Mouse (Mus musculus): ENCODE data around the gene Sapcd1. TPM values are rescaled to one million over a fixed set of nuclear protein-coding genes. Genes with fewer than 3 reads are reported as not detected.
A peak's percentile ranks its signal among the peaks of the same experiment; 100 is the strongest.

Sapcd1 gene
- polyA plus RNA-seq, 1 experiment from 2014 or later: 1.4 TPM

- Histone ChIP-seq H3K4me1 (peaks cover 35% of the 10 kb centered on the region), H3K36me3 (peaks cover 21% of the 10 kb centered on the region), H3K27ac (peak overlapping the region; percentile 71), H3K4me3 (peak overlapping the region; percentile 30), H3K9me3 (replicated peaks) (no peaks in the 10 kb centered on the region), H3K27me3 (ENCODE audit: low read depth, poor library complexity, severe bottlenecking) (no peaks in the 10 kb centered on the region)
- WGBS: 19% methylated on average over 17 of the region's 17 CpGs
- peak; percentile 95 for DNase-seq (ENCODE audit: low spot score)
These were observed 6.5 kb downstream of the Sapcd1 start for GRCm38 (mm10) chr17:35021163-35021808.

- DNase-seq (ENCODE audit: low spot score): peak; percentile 28
- H3K4me1 ChIP-seq: peaks cover 32% of the 10 kb centered on the region
- H3K27ac ChIP-seq: no peak overlapping the region
- H3K4me3 ChIP-seq: no peak overlapping the region
- no peaks in the 10 kb centered on the region for H3K9me3 ChIP-seq (replicated peaks)
- H3K36me3 ChIP-seq: peaks cover 29% of the 10 kb centered on the region
- no peaks in the 10 kb centered on the region for H3K27me3 ChIP-seq (ENCODE audit: low read depth, poor library complexity, severe bottlenecking)
- 87% methylated on average over 8 of the region's 8 CpGs for WGBS
These were observed 7.3 kb downstream of the Sapcd1 start for GRCm38 (mm10) chr17:35020551-35020950.

GRCm38 (mm10) chr17:35019894-35020293 is 7.9 kb downstream of the Sapcd1 start:
- Histone ChIP-seq H3K36me3 (peaks cover 35% of the 10 kb centered on the region), H3K9me3 (replicated peaks) (no peaks in the 10 kb centered on the region), H3K27me3 (ENCODE audit: low read depth, poor library complexity, severe bottlenecking) (no peaks in the 10 kb centered on the region), H3K4me1 (peaks cover 30% of the 10 kb centered on the region), H3K4me3 (no peak overlapping the region), H3K27ac (no peak overlapping the region)
- WGBS: 78% methylated on average over 11 of the region's 11 CpGs
- peak; percentile 30 for DNase-seq (ENCODE audit: low spot score)

GRCm38 (mm10) chr17:35018171-35018570 is 9.6 kb downstream of the Sapcd1 start:
- Histone ChIP-seq H3K9me3 (replicated peaks) (no peaks in the 10 kb centered on the region), H3K4me3 (no peak overlapping the region), H3K4me1 (peaks cover 12% of the 10 kb centered on the region), H3K36me3 (peaks cover 52% of the 10 kb centered on the region), H3K27ac (no peak overlapping the region; the same call in 1 of the 2 replicates), H3K27me3 (ENCODE audit: low read depth, poor library complexity, severe bottlenecking) (no peaks in the 10 kb centered on the region)
- 85% methylated on average over 3 of the region's 3 CpGs for WGBS
- no peak for DNase-seq (ENCODE audit: low spot score)

- Histone ChIP-seq H3K27ac (no peak overlapping the region), H3K4me1 (peaks cover 12% of the 10 kb centered on the region), H3K36me3 (peaks cover 57% of the 10 kb centered on the region), H3K27me3 (ENCODE audit: low read depth, poor library complexity, severe bottlenecking) (no peaks in the 10 kb centered on the region), H3K4me3 (no peak overlapping the region), H3K9me3 (replicated peaks) (no peaks in the 10 kb centered on the region)
- WGBS: 74% methylated on average over 14 of the region's 14 CpGs
- peak; percentile 28 for DNase-seq (ENCODE audit: low spot score)
These were observed 10.1 kb downstream of the Sapcd1 start for GRCm38 (mm10) chr17:35017706-35018030.

GRCm38 (mm10) chr17:35016791-35017705 is 10.8 kb downstream of the Sapcd1 start:
- DNase-seq (ENCODE audit: low spot score): peak; percentile 33
- Histone ChIP-seq H3K36me3 (peaks cover 64% of the 10 kb centered on the region), H3K4me1 (peaks cover 10% of the 10 kb centered on the region), H3K27me3 (ENCODE audit: low read depth, poor library complexity, severe bottlenecking) (no peaks in the 10 kb centered on the region), H3K27ac (no peak overlapping the region), H3K9me3 (replicated peaks) (no peaks in the 10 kb centered on the region), H3K4me3 (no peak overlapping the region)
- WGBS: 80% methylated on average over 10 of the region's 10 CpGs

GRCm38 (mm10) chr17:35016376-35016775 is 11.4 kb downstream of the Sapcd1 start, which contains the start of gene Vwa7:
Vwa7 (plus strand) TSS chr17:35016579.
- Histone ChIP-seq H3K4me3 (0 out of 2 replicates have a peak within 1 kb of the TSS, but pooled peaks have one; percentile 11), H3K9me3 (replicated peaks) (no peaks in the 10 kb centered on the region), H3K36me3 (peaks cover 70% of the 10 kb centered on the region), H3K4me1 (peaks cover 4% of the 10 kb centered on the region), H3K27me3 (ENCODE audit: low read depth, poor library complexity, severe bottlenecking) (no peaks in the 10 kb centered on the region), H3K27ac (0 out of 2 replicates have a peak within 1 kb of the TSS, but pooled peaks have one; percentile 16)
- WGBS: 90% methylated on average over 12 of the region's 12 CpGs
- peak; percentile 32 for DNase-seq (ENCODE audit: low spot score)

GRCm38 (mm10) chr17:35015296-35015695 is 12.5 kb downstream of the Sapcd1 start:
- peaks cover 81% of the 10 kb centered on the region for H3K36me3 ChIP-seq
- 0 out of 2 replicates have a peak overlapping the region, but pooled peaks have one; percentile 4 for H3K4me3 ChIP-seq
- no peaks in the 10 kb centered on the region for H3K27me3 ChIP-seq (ENCODE audit: low read depth, poor library complexity, severe bottlenecking)
- H3K9me3 ChIP-seq (replicated peaks): no peaks in the 10 kb centered on the region
- no peak for DNase-seq (ENCODE audit: low spot score)
- 0 out of 2 replicates have a peak overlapping the region, but pooled peaks have one; percentile 16 for H3K27ac ChIP-seq
- 95% methylated on average over 16 of the region's 16 CpGs for WGBS
- H3K4me1 ChIP-seq: no peaks in the 10 kb centered on the region

GRCm38 (mm10) chr17:35013221-35013620 is 14.6 kb downstream of the Sapcd1 start:
- H3K4me1 ChIP-seq: no peaks in the 10 kb centered on the region
- H3K27ac ChIP-seq: no peak overlapping the region
- peak; percentile 29 for DNase-seq (ENCODE audit: low spot score)
- H3K36me3 ChIP-seq: peaks cover 99% of the 10 kb centered on the region
- WGBS: 82% methylated on average over 6 of the region's 6 CpGs
- H3K9me3 ChIP-seq (replicated peaks): no peaks in the 10 kb centered on the region
- H3K4me3 ChIP-seq: no peak overlapping the region
- H3K27me3 ChIP-seq (ENCODE audit: low read depth, poor library complexity, severe bottlenecking): no peaks in the 10 kb centered on the region

GRCm38 (mm10) chr17:35012430-35012829 is 15.4 kb downstream of the Sapcd1 start:
- no peaks in the 10 kb centered on the region for H3K27me3 ChIP-seq (ENCODE audit: low read depth, poor library complexity, severe bottlenecking)
- no peaks in the 10 kb centered on the region for H3K4me1 ChIP-seq
- peak; percentile 28 for DNase-seq (ENCODE audit: low spot score)
- no peak overlapping the region for H3K27ac ChIP-seq
- peaks cover 100% of the 10 kb centered on the region for H3K36me3 ChIP-seq
- no peaks in the 10 kb centered on the region for H3K9me3 ChIP-seq (replicated peaks)
- H3K4me3 ChIP-seq: no peak overlapping the region
- 86% methylated on average over 13 of the region's 13 CpGs for WGBS

GRCm38 (mm10) chr17:35011440-35011839 is 16.4 kb downstream of the Sapcd1 start:
- WGBS: 92% methylated on average over 8 of the region's 8 CpGs
- peaks cover 100% of the 10 kb centered on the region for H3K36me3 ChIP-seq

GRCm38 (mm10) chr17:35009586-35009985 is 18.2 kb downstream of the Sapcd1 start:
- Histone ChIP-seq H3K27ac (no peak overlapping the region), H3K36me3 (peaks cover 99% of the 10 kb centered on the region), H3K4me3 (no peak overlapping the region), H3K27me3 (ENCODE audit: low read depth, poor library complexity, severe bottlenecking) (no peaks in the 10 kb centered on the region), H3K4me1 (no peaks in the 10 kb centered on the region), H3K9me3 (replicated peaks) (no peaks in the 10 kb centered on the region)
- no peak for DNase-seq (ENCODE audit: low spot score)
- 93% methylated on average over 7 of the region's 7 CpGs for WGBS

More at GRCm38 (mm10) chr17:35011440-35011839, 16.4 kb downstream of the Sapcd1 start:
- Histone ChIP-seq H3K27me3 (ENCODE audit: low read depth, poor library complexity, severe bottlenecking) (no peaks in the 10 kb centered on the region), H3K27ac (no peak overlapping the region), H3K4me1 (no peaks in the 10 kb centered on the region), H3K9me3 (replicated peaks) (no peaks in the 10 kb centered on the region), H3K4me3 (no peak overlapping the region)
- DNase-seq (ENCODE audit: low spot score): peak; percentile 28

All from limb, embryonic 10.5 days (tissue).